Mouse (Mus musculus): ENCODE measurements around the gene Tnrc6c. TPM values are rescaled to one million over a fixed set of nuclear protein-coding genes. Genes with fewer than 3 reads are reported as not detected.

Tnrc6c gene
- polyA plus RNA-seq, 1 experiment from 2014 or later, result 18.8 TPM

GRCm38 (mm10) chr11:117777111-117777510, 123.0 kb downstream of the Tnrc6c start:
- H3K9ac ChIP-seq (ENCODE audit: low read length), result no peak overlapping the region
- ATAC-seq (replicated peaks; ENCODE audit: low FRiP score), result no peak
- no peak overlapping the region for H3K4me3 ChIP-seq (ENCODE audit: low read depth, low read length)
- 88% methylated on average over 5 of the region's 5 CpGs for WGBS
- no peak overlapping the region for H3K27ac ChIP-seq (ENCODE audit: low read depth, low read length)
- H3K4me2 ChIP-seq (ENCODE audit: low read depth, low read length, severe bottlenecking), result no peak overlapping the region
- peaks cover 23% of the 10 kb centered on the region for H3K27me3 ChIP-seq (ENCODE audit: control insufficient read depth, insufficient read depth, low read length)
- no peak for DNase-seq (ENCODE audit: low spot score)
- peaks cover 13% of the 10 kb centered on the region for H3K4me1 ChIP-seq (replicated peaks; ENCODE audit: control insufficient read depth, insufficient read depth, low read length)
- no peaks in the 10 kb centered on the region for H3K36me3 ChIP-seq (ENCODE audit: control insufficient read depth, insufficient read depth, low read length)
- no peaks in the 10 kb centered on the region for H3K9me3 ChIP-seq (ENCODE audit: control insufficient read depth, low read length)

DNA sequence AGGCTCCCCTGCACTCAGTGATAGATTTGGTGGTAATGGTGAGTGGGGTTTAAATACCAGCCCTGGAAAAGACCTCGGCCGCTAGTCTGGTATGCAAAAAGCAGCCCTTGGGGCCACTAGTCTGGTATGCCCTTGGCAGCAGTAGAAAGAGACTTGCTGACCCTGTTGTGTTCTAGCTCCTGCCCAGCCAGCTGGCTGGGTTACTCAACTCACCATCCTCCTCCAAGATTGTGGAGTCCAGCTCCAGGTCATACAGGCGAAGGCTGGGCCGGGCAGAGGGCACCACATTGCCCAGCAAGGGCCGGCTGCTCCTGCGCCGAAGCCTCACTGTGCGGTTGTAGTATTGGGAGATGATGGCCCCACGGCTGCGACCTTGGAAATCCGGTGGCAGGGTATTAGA, 123.9 kb downstream of the Tnrc6c start:
- ATAC-seq (replicated peaks; ENCODE audit: low FRiP score) (no peak), DNase-seq (ENCODE audit: low spot score) (no peak)
- H3K27ac ChIP-seq (ENCODE audit: low read depth, low read length), result no peak overlapping the region
- peaks cover 15% of the 10 kb centered on the region for H3K4me1 ChIP-seq (replicated peaks; ENCODE audit: control insufficient read depth, insufficient read depth, low read length)
- no peaks in the 10 kb centered on the region for H3K36me3 ChIP-seq (ENCODE audit: control insufficient read depth, insufficient read depth, low read length)
- H3K4me2 ChIP-seq (ENCODE audit: low read depth, low read length, severe bottlenecking), result no peak overlapping the region
- H3K27me3 ChIP-seq (ENCODE audit: control insufficient read depth, insufficient read depth, low read length), result peaks cover 32% of the 10 kb centered on the region
- no peaks in the 10 kb centered on the region for H3K9me3 ChIP-seq (ENCODE audit: control insufficient read depth, low read length)
- no peak overlapping the region for H3K9ac ChIP-seq (ENCODE audit: low read length)
- 95% methylated on average over 11 of the region's 11 CpGs for WGBS
- no peak overlapping the region for H3K4me3 ChIP-seq (ENCODE audit: low read depth, low read length)

GRCm38 (mm10) chr11:117778851-117779433, 124.9 kb downstream of the Tnrc6c start:
- no peaks in the 10 kb centered on the region for H3K9me3 ChIP-seq (ENCODE audit: control insufficient read depth, low read length)
- ATAC-seq (replicated peaks; ENCODE audit: low FRiP score) (no peak), DNase-seq (ENCODE audit: low spot score) (no peak)
- peaks cover 21% of the 10 kb centered on the region for H3K4me1 ChIP-seq (replicated peaks; ENCODE audit: control insufficient read depth, insufficient read depth, low read length)
- WGBS, result 75% methylated on average over 12 of the region's 12 CpGs
- no peak overlapping the region; the same call in 1 of the 2 replicates for H3K9ac ChIP-seq (ENCODE audit: low read length)
- H3K4me3 ChIP-seq (ENCODE audit: low read depth, low read length), result peak overlapping the region; percentile 30; the same call in 1 of the 2 replicates
- H3K4me2 ChIP-seq (ENCODE audit: low read depth, low read length, severe bottlenecking), result peak overlapping the region; percentile 53
- H3K27me3 ChIP-seq (ENCODE audit: control insufficient read depth, insufficient read depth, low read length), result peaks cover 41% of the 10 kb centered on the region
- no peaks in the 10 kb centered on the region for H3K36me3 ChIP-seq (ENCODE audit: control insufficient read depth, insufficient read depth, low read length)
- H3K27ac ChIP-seq (ENCODE audit: low read depth, low read length), result no peak overlapping the region

DNA sequence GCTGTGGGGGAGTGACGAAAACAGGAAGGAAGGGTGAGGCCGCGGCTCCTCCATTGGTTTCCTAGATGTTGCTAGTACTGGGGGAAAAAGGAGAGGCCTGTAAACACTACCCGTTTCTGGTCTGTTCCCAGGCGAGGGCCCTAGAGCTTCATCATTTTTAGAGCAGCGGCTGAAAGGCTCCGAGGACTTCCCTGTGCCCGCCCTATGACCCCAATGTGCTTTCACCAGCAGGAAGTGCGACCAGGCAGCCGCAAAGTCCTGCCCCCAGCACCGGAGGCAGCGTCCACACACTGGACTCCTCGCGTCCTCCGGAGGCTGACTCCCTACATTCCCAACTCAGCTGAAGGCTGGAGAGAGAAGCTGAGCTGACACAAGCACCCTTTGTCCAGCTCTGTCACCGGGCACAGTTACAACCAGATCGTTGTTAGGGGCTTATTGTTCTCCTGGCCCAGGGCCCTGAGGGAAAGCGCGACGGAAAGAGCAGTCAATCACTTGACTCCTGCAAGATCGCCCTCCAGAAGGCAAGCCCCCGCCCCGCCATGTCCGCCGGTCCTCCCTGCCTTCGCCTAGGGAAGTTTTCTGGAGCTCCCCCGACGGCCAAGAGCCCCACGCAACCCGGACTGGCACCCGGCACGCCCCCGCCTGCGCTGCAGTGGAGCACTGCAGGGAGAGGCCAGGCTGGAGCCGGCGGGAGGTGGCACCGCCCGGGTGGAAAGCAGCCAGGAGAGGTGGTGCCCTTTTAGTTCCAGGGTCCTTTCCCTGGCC, 125.5 kb downstream of the Tnrc6c start:
- 6% methylated on average over 38 of the region's 38 CpGs for WGBS
- Histone ChIP-seq H3K27ac (ENCODE audit: low read depth, low read length) (no peak overlapping the region), H3K36me3 (ENCODE audit: control insufficient read depth, insufficient read depth, low read length) (no peaks in the 10 kb centered on the region), H3K4me2 (ENCODE audit: low read depth, low read length, severe bottlenecking) (peak overlapping the region; percentile 53), H3K27me3 (ENCODE audit: control insufficient read depth, insufficient read depth, low read length) (peaks cover 43% of the 10 kb centered on the region), H3K4me3 (ENCODE audit: low read depth, low read length) (peak overlapping the region; percentile 30), H3K9ac (ENCODE audit: low read length) (peak overlapping the region; percentile 47), H3K9me3 (ENCODE audit: control insufficient read depth, low read length) (no peaks in the 10 kb centered on the region), H3K4me1 (replicated peaks; ENCODE audit: control insufficient read depth, insufficient read depth, low read length) (peaks cover 21% of the 10 kb centered on the region)
- ATAC-seq (replicated peaks; ENCODE audit: low FRiP score) (0 out of 2 replicates have a peak, but pooled peaks have one; percentile 32), DNase-seq (ENCODE audit: low spot score) (peak; percentile 75)

DNA sequence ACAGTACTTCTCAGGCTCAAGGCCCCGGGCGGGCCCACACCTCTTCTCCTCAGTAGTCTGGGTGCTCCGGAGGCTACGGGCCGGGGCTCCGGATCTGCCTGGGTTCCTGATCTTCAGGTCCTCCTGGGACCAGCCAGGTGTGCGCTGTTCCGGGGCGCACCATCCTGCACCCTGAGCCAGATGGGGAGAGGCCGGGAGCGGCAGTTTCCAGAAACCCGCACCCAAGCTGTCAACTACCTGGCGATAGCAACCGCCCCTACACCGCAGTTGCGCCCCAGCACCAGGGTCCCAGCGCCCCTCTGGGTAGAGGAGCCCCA, 126.1 kb downstream of the Tnrc6c start:
- Histone ChIP-seq H3K27me3 (ENCODE audit: control insufficient read depth, insufficient read depth, low read length) (peaks cover 43% of the 10 kb centered on the region), H3K4me2 (ENCODE audit: low read depth, low read length, severe bottlenecking) (peak overlapping the region; percentile 53), H3K27ac (ENCODE audit: low read depth, low read length) (no peak overlapping the region), H3K9ac (ENCODE audit: low read length) (peak overlapping the region; percentile 47), H3K9me3 (ENCODE audit: control insufficient read depth, low read length) (no peaks in the 10 kb centered on the region), H3K4me1 (replicated peaks; ENCODE audit: control insufficient read depth, insufficient read depth, low read length) (peaks cover 21% of the 10 kb centered on the region), H3K4me3 (ENCODE audit: low read depth, low read length) (peak overlapping the region; percentile 30), H3K36me3 (ENCODE audit: control insufficient read depth, insufficient read depth, low read length) (no peaks in the 10 kb centered on the region)
- ATAC-seq (replicated peaks; ENCODE audit: low FRiP score), result 0 out of 2 replicates have a peak, but pooled peaks have one; percentile 26
- WGBS, result 2% methylated on average over 17 of the region's 17 CpGs
- DNase-seq (ENCODE audit: low spot score), result no peak

GRCm38 (mm10) chr11:117780582-117781111, 126.6 kb downstream of the Tnrc6c start:
- H3K9ac ChIP-seq (ENCODE audit: low read length), result no peak overlapping the region; the same call in none of the 2 replicates
- H3K4me1 ChIP-seq (replicated peaks; ENCODE audit: control insufficient read depth, insufficient read depth, low read length), result peaks cover 21% of the 10 kb centered on the region
- peaks cover 43% of the 10 kb centered on the region for H3K27me3 ChIP-seq (ENCODE audit: control insufficient read depth, insufficient read depth, low read length)
- H3K36me3 ChIP-seq (ENCODE audit: control insufficient read depth, insufficient read depth, low read length), result no peaks in the 10 kb centered on the region
- no peaks in the 10 kb centered on the region for H3K9me3 ChIP-seq (ENCODE audit: control insufficient read depth, low read length)
- peak overlapping the region; percentile 30 for H3K4me3 ChIP-seq (ENCODE audit: low read depth, low read length)
- no peak overlapping the region for H3K27ac ChIP-seq (ENCODE audit: low read depth, low read length)
- peak overlapping the region; percentile 53 for H3K4me2 ChIP-seq (ENCODE audit: low read depth, low read length, severe bottlenecking)
- WGBS, result 1% methylated on average over 19 of the region's 19 CpGs
- ATAC-seq (replicated peaks; ENCODE audit: low FRiP score) (peak; percentile 58; the same call in 1 of the 2 replicates), DNase-seq (ENCODE audit: low spot score) (peak; percentile 83)

GRCm38 (mm10) chr11:117781199-117781821, 127.2 kb downstream of the Tnrc6c start:
- Histone ChIP-seq H3K4me1 (replicated peaks; ENCODE audit: control insufficient read depth, insufficient read depth, low read length) (peaks cover 21% of the 10 kb centered on the region), H3K9me3 (ENCODE audit: control insufficient read depth, low read length) (no peaks in the 10 kb centered on the region), H3K4me2 (ENCODE audit: low read depth, low read length, severe bottlenecking) (peak overlapping the region; percentile 53), H3K36me3 (ENCODE audit: control insufficient read depth, insufficient read depth, low read length) (no peaks in the 10 kb centered on the region), H3K27me3 (ENCODE audit: control insufficient read depth, insufficient read depth, low read length) (peaks cover 43% of the 10 kb centered on the region), H3K9ac (ENCODE audit: low read length) (no peak overlapping the region; the same call in 1 of the 2 replicates), H3K27ac (ENCODE audit: low read depth, low read length) (no peak overlapping the region), H3K4me3 (ENCODE audit: low read depth, low read length) (no peak overlapping the region; the same call in 1 of the 2 replicates)
- no peak for ATAC-seq (replicated peaks; ENCODE audit: low FRiP score)
- WGBS, result 22% methylated on average over 18 of the region's 18 CpGs
- no peak for DNase-seq (ENCODE audit: low spot score)

- peak within 1 kb of the TSS; percentile 32 for H3K9ac ChIP-seq (ENCODE audit: low read length)
- 35% methylated on average over 24 of the region's 24 CpGs for WGBS
- DNase-seq (ENCODE audit: low spot score) (peak; percentile 62), ATAC-seq (replicated peaks; ENCODE audit: low FRiP score) (no peak)
- H3K27ac ChIP-seq (ENCODE audit: low read depth, low read length), result no peak within 1 kb of the TSS
- peaks cover 43% of the 10 kb centered on the region for H3K27me3 ChIP-seq (ENCODE audit: control insufficient read depth, insufficient read depth, low read length)
- H3K4me3 ChIP-seq (ENCODE audit: low read depth, low read length), result peak within 1 kb of the TSS; percentile 26; the same call in 1 of the 2 replicates
- no peaks in the 10 kb centered on the region for H3K36me3 ChIP-seq (ENCODE audit: control insufficient read depth, insufficient read depth, low read length)
- peak within 1 kb of the TSS; percentile 64 for H3K4me2 ChIP-seq (ENCODE audit: low read depth, low read length, severe bottlenecking)
- no peaks in the 10 kb centered on the region for H3K9me3 ChIP-seq (ENCODE audit: control insufficient read depth, low read length)
- H3K4me1 ChIP-seq (replicated peaks; ENCODE audit: control insufficient read depth, insufficient read depth, low read length), result peaks cover 21% of the 10 kb centered on the region
Measured at GRCm38 (mm10) chr11:117781993-117782704, 128.1 kb downstream of the Tnrc6c start, which contains the start of the genes Tmc8 and Tmc6. Gene Tmc8 (plus strand): TSS chr11:117782076. Gene Tmc6 (minus strand): TSS chr11:117782198.

All from forebrain, embryonic 11.5 days (tissue).